Mouse (Mus musculus) T-helper 2 cell (primary cell): Measurements from ENCODE around the gene Aplp1.

ENCODE experiments used
- in situ Hi-C: fragments of 300-600 bp; cut with MboI, MseI; formaldehyde crosslinking; loops from one replicate; pipeline ENCODE4 v1.15.1; 2025; ENCODE audit warnings: high pct_unique_total_duplicates

The Aplp1 gene

DNA sequence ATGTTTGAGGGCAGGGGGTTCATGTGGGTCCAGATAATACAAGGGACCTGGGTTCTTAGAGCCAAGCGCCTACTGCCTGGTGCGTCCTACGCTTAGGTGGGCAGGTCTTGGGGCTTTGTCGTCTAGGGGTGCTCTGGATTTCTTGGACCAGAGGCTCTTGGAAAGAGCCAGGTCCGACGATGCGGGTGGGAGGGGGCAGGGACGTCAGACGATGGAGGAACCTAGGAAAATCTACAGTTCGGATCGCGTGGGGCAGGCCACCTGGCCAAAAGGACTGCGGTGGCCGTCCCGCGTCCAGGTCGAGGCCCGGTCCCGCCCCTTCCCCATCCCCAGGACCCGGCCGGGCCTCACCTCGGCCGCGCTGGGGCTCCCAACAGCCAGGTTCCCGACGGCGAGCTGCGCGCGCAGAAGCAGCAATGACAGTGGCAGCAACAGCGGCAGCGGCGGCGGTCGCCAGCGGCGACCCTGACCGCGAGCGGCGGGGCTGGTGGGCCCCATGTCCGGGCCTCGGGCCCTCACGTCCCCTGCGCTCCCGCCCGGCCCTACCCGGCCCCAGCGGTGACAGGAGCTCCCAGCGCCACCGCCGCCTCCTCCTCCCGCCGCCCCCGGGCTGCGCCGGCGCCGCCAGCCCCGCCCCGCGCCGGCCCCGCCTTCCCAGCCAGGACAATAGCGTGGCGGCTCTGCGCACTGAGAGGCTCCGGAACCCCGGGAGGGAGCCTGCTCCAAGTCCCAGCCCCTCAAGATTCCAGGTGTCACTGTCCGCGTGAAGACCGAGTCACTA is at the start of gene Aplp1:
Gene Aplp1, minus strand, starts transcription at position 565 of the 781 bp plus-strand sequence.
- in situ Hi-C loops, result no loop called here

DNA sequence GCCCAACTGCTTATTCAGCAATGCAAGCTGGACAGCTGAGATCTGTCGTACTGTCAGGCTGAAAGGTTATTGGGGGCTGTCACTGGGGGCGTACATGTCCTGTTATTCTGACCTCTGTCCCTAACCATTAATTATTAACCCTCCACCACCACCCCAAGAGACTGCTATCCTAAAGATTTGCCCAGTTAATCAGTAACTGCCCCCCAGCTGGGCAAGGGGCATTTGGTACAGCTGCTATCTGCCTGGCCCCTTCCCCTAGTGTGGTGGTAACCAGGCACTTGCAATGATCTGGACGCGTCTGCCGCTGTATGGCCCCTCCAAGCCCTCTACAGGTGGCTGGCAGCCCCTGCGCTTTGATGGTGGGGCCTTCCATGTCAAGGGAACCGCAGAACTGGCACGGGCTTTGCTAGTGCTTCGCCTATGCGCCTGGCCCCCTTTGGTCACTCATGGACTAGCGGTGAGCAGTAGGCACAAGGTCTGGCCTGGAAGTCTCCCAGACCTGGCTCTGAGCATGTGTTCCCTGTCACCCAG is 48.1 kb upstream of the Aplp1 start, which contains the start of gene Prodh2:
Gene Prodh2, plus strand, starts transcription at position 222 of the 531 bp plus-strand sequence.
- in situ Hi-C loops, result loop anchor here (5.0 kb wide), 1 partner anchor 119 kb away; the partner anchor contains the start of gene Upk1a

DNA sequence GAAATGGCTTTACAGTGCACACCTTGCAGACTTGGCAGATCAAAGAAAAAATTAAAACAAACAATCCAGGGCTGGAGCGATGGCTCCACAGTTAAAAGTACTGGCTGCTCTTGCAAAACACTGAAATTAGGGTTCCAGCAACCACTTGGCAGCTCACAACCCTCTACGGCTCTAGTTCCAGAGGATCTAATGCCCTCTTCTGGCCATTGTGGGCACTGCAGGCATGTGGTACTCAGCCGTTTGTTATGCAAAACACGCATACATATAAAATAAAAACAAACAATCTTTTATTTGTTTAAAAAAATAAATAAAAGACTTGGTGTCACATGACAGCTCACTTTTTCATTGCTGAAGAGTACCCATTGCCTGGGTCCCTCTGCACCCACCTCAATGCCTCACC is 47.4 kb upstream of the Aplp1 start:
- in situ Hi-C loops, result loop anchor here (5.0 kb wide), 1 partner anchor 120 kb away; the partner anchor contains the start of gene Upk1a

DNA sequence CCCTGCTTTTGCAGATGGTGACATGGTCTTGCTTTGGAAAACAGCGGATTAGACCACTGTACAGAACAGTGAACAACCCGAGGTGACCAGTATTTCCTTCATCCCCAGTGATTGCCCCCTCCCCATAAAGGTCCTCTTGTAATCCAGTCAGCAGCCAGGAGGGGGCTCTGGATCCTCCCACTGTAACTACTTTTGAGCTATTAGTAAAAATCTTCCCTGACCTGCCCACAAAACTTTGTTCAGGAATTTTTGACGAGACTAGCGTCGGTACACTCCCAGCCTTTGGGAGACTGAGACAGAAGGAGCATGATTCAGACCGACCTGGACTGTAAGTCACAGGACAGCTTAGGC is 45.6 kb upstream of the Aplp1 start:
- in situ Hi-C loops, result loop anchor here (5.0 kb wide), 1 partner anchor 121 kb away; the partner anchor contains the start of gene Upk1a

DNA sequence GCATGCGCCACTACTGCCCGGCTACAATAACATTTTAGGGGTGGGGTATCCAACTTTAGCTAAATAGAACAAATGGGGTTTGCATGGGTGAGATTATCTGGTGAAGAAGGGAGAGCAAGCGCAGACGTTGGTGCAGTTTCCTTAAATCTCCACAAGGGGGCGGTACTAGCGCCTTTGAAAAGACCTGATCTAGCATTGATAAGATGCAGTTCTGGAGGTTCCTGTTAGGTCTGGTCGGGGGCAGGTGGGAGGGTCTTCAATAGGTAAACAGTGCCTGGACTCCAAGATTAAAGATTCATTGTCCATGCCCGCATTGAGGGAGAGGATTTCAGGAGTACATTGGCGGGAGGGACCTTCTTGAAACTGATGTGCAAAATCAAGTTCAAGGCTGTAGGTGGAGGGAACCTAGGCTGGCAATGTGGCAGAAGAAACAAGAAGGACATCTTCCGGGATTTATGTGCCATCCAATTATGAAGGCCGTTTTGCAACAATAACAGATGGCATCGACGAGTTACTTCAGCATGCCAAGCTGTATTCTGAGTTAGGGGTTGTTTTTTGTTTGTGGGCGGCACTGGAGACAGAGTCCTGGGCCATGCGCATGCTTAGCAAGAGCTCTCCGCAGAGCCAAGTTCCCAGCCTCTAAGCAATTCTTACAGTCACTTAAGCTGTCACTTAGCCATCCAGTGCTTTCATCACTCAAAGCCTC is 45.1 kb upstream of the Aplp1 start:
- in situ Hi-C loops, result loop anchor here (5.0 kb wide), 1 partner anchor 122 kb away; the partner anchor contains the start of gene Upk1a

DNA sequence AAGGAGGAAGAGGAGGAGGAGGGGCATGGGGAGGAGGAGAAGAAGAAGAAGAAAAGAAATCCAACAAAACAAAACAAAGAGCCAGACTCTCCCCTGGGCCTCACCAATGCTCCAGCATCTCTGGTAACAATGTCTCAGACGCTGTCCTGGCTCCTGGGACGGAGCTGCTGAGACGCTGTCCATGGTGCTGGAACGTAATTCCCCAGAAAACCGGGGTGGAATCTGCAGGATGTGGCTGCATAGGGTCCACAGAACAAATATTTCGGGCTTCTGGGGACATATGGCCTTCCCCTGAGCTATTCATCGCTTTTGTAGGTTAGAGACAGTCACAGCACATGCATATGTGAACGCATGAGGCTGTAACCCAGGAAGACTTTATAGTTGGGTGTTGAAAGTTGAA is 38.9 kb upstream of the Aplp1 start:
- in situ Hi-C loops, result no loop called here

DNA sequence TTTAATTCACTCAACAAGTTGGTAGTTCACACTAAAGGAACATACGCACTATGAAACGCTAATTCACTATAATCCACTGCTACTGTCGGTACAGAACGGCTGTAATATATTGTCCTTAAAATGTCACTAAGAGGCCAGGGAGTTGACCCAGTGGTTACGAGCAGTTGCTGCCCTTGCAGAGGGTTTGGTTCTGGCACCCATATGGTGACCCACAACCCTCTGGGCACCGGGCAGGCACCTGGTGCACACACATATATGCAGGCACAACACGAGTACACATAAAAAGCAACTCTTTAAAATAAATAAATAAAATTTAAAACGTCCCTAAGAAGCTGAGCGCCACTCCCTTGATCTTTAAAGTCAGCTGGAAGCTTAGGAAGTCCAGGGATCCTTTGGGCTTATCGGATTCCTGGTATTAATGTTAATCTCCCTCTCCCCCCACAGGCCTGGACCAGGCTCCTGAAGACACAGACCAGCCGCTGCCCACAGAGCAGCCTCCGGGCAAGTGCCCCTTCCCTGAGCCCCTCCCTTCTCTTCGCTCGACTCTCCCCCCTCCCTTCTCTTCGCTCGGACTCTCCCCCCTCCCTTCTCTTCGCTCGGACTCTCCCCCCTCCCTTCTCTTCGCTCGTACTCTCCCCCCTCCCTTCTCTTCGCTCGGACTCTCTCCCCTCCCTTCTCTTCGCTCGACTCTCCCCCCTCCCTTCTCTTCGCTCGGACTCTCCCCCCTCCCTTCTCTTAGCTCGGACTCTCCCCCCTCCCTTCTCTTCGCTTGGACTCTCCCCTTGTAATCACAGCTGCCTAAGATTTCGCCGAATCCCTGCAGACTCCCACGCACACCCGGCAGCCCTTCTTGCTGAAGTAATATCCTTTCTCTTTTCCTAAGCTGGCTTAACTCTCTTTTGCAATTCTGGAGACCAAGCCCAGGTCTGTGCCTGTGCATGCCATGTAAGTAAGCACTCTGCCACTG is 32.4 kb upstream of the Aplp1 start:
- in situ Hi-C loops, result loop anchor here (10.0 kb wide), 1 partner anchor 103 kb away; no protein-coding TSS in a partner anchor

DNA sequence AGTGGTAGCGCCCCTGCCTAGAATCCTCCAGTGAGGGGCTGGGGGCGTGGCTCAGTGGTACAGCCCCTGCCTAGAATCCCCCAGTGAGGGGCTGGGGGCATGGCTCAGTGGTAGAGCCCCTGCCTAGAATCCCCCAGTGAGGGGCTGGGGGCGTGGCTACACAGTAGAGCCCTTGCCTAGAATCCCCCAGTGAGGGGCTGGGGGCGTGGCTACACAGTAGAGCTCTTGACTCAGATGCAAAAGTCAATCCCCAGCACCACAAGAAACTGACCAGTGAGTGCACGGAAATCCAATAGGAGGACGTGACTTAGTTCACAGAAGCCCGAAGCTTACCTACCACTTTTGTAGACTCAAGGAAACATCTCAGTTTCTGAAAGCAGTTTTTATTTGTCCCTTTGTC is 30.8 kb upstream of the Aplp1 start:
- in situ Hi-C loops, result loop anchor here (10.0 kb wide), 1 partner anchor 101 kb away; no protein-coding TSS in a partner anchor

DNA sequence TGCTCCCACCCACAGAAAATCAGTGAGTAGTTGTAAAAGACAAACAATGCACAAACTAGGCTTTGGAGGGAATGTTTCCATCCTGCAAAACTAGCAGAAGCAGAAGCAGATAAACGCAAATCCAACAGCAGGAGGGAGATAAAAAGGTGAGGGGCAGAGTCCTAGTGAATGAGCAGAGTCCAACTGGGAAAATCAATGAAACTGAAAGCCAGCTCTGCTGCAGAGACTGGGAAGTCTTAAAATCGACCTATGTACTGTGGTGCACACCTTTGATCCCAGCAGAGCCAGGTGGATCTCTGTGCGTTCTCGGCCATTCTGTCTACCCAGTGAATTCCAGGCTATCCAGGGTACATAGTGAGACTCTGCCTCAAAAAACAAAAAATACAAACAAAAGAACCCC is 29.7 kb upstream of the Aplp1 start:
- in situ Hi-C loops, result loop anchor here (10.0 kb wide), 1 partner anchor 100 kb away; no protein-coding TSS in a partner anchor

DNA sequence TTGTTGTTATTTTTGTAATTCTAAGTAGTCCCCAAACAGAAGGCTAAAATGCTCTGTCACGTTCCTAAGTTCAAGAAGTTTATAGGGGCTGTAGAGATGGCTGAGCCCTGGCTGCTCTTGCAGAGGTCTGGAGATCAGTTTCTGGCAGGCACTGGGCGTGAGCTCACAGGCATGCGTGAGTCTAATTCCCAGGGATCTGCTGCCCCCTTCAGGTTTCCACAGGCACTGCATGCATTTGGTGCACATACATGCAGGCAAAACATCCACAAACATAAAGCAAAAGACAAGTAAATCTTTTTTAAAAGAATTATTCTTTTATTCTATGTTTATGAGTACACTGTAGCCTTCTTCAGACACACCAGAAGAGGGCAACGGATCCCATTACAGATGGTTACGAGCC is 27.1 kb upstream of the Aplp1 start:
- in situ Hi-C loops, result loop anchor here (10.0 kb wide), 1 partner anchor 98 kb away; no protein-coding TSS in a partner anchor

DNA sequence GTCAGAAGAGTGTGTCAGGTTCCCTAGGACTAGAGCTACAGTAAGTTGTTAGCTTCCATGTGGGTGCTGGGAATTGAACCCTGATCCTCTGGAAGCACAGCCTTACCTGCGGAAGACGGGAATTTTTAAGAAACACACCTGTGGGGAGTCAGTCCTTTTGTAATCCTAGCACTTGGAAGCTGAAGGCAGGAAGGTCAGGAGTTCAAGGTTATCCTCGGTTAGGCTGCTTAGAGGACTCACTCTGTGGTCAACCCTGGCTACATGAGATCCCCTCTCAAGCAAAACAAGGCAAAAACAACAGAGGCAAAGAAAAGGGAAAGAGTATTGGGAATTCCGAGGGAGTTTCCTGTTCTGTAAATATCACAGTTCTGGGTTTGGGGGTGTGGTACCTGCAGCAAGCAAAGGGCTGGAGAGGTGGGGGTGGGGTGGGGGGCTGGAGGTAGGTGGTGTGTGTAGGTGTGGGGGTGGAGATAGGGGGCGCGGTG is 19.5 kb upstream of the Aplp1 start:
- in situ Hi-C loops, result no loop called here

DNA sequence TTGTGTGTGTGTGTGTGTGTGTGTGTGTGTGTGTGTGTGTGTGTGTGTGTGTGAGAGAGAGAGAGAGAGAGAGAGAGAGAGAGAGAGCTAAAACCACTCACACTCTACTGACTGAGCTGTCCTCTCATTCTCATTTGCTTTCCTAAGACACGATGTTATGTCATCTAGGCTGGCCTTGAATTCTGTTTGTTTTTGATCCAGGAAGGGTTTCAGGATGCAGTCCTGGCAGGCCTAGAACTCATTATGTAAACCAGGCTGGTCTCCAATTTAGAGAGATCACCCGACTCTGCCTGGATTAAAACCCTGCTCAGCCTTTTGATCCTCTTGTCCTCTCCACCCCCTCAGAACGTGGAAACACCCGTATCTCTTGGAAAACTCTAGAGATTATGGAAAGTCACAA is 18.7 kb upstream of the Aplp1 start:
- in situ Hi-C loops, result no loop called here

DNA sequence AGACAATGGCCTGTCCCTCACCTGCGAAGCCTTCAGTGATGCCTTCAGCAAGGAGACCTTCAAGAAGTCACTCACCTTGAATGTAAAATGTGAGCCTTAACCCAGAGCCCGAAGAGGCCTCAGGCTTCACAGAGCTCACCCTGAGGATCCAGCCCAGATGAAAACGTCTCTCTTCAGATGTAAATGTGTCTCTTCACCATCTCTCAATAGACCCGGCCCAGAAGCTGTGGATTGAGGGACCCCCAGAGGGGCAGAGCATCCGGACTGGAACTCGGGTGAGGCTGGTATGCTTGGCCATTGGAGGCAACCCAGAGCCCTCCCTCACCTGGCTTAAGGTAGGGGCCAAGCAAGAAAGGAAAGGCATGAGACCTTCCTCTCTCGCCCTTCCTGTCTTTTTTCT is 18.2 kb upstream of the Aplp1 start:
- in situ Hi-C loops, result no loop called here

DNA sequence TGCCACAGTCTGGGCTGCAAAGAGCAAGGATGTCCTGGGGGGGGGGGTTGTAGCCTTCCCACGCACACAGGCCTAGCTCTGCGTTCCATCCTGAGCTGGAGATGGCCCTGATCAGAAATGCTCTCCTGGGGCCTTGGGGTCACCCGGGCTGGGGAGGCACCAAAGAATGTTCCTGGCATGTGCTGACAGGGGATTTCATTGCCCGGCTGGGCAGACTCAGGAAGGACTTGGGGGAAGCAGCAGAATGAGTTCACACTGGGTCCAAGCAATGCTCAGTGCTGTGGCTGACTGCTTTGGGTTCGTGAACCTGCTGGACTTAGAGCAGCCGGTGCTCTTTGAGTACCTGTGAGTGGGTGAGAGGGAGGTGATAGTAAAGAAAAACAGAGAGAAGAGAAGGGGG is 14.1 kb upstream of the Aplp1 start:
- in situ Hi-C loops, result no loop called here

DNA sequence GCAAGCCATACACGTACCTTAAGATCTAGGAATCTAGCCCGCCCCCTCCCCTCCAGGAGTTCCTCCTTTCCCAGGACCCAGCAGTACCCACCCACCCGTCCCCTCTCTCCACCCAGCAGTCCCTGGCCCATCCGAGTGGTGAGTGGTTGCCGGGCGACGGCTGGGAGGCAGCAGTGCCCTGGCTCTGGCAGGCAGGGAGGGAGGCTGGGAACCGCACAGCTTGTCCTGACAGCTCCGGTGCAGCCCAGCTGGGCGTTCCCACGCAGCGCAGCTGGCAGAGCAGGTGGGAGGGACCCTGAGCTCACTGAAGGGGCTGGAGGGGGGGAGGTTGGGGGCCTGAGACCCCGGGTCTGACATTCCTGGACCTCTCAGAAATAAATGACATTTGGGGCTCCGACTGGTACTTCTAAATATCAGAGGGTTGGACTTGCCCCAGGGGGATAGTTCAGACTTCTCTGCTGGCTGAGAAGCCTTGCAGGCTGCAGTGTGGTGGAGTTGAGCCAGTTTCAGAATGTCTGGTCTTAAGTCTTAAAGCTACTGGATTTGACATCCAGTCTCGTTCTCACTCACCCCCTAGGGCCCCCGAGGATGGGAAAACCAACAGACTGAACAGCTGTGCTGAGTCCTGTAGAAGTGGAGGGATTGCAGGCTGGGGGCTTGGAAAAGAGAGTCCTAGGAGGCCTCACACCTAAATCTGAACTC is 12.4 kb upstream of the Aplp1 start, which contains the start of the genes Kirrel2 and Nphs1:
Gene Kirrel2, minus strand, starts transcription at position 62 of the 702 bp plus-strand sequence.
Gene Nphs1, plus strand, starts transcription at position 687 of the 702 bp plus-strand sequence.
- in situ Hi-C loops, result no loop called here

DNA sequence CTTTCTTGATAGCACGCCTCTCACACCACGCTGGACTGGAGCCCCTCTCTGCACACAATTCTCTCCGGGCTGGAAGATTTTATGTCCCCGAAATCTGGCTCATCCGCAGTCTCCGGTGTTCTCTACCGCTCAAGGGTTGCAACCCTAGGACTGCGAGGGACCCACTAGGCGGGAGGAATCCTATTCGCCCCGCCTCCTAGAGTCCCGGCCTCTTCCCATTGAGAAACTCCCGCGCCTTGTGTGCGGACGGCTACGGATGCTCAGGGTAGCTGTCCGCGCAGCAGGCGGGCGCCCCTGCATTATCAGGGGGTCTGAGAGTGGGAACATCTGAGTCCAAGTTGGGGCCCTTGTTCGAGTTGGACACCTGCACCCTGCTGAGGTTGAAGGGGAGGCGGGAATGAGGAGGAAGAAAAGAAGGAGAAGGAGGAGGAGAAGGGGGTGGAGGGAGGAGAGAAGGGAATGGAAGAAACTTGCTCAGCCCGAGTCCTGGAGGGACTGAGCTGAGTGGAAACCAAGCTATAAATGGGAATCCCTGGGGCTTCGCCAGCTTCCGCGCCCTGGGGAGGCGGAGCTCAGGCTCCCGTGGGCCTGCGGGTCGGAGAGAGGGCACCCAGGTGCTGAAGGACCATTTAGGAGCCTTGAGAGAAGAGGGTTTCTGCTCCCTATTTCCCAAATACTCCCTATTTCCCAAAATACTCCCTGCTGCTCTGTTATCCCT is 11.7 kb upstream of the Aplp1 start:
- in situ Hi-C loops, result no loop called here

DNA sequence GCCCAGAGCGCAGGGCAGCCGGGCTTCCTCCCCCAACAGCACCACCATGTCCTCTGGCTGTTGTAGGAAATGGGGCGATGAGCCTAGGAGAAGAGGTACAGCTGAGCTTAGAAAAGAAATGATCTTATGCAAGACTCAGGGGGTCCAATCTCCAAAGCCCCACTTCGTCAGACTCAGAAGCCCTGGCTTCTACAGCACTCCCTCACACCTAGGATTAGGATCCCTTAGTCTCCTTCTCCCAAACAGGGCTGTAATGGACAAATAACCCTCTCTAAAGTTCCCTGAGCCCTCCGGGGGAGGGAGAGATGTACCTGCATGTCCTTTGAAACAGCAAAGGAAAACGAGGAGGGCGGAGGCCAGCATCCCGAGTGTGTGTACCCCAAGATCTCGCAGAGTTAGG is 11.2 kb upstream of the Aplp1 start:
- in situ Hi-C loops, result no loop called here

DNA sequence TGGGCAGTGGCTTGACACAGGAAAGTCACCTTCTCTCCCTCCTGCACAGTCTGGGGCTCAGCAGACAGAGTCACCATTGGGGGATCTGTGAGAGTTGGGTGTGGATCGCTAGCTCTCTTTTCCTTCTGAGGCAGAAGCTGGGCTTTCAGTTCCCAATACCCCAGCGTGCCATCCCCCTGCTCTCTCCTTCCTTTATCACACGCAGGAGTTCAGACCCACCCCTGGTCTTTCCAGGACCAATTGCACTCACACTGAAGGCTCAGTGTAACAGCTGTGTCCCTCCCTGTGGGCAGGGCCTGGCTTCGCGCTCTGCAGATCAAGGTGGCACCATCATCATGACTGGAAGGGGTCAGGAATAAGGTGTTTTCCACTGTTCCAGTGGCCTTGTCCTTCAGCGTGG is 8.9 kb upstream of the Aplp1 start:
- in situ Hi-C loops, result no loop called here

DNA sequence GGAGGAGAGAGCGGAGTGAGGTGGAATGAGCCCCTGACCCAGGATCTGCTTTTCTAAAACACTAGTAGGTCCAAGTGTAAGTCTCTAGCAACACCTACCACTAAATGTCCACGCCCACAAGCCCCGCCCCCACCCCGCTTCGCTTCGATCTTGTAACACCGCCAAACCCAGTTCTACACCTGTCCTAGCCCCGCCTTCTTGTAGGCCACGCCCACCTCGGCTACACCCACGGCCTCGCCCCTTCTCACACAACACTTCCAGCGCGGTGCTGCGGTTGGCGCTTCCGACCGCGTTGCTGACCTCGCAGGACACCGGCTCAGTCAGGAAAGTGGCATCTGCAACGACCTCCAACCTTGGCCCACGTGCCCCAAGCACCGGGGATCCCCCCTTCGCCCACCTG is 8.4 kb upstream of the Aplp1 start:
- in situ Hi-C loops, result no loop called here

DNA sequence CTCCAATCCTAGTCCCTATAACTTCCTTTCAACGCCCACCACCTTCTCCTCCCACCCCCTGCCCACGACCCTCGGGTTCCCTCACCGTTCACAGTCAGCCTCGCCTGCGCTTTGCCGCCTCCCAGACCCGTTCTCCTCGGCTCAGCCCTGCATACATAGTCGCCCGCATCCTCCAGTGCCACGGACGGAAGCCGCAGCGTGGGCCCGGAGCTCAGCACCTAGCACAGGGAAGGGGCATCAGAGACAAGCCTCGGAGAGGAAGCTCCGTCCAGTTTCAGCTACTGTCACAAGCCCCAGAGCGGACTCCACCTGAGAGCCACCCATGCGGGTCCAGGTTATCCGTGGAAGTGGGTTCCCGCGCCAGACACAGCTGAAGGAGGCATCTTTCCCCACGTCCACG is 8.0 kb upstream of the Aplp1 start:
- in situ Hi-C loops, result no loop called here
